Comparison of ENCODE assay signal across 13 mouse cellular contexts in genomic region chr2:60042699-60043098, GRCm38 (mm10).
DNase-seq lines count a peak whose midpoint lies in the region; ATAC-seq and TF ChIP-seq lines count a peak whose summit lies in the region.
"Had no signal": no experiment of that assay in that cellular context is flagged by ENCODE, and none has a peak within 500 bp of the region (broad histone marks: within the 10 kb centered on the region; RNA-seq: fewer than 3 reads in every experiment).

No protein-coding gene starts in this region.

- no peak overlapping the region for H3K4me3 ChIP-seq in hindbrain, embryonic 11.5 days (ENCODE audit: low read depth, low read length)
- H3K4me3 ChIP-seq in hindbrain, embryonic 10.5 days = no peak overlapping the region
- H3K4me3 ChIP-seq in kidney, embryonic 15.5 days (replicated peaks) = no peak overlapping the region
- H3K4me3 ChIP-seq in neural tube, embryonic 15.5 days (replicated peaks) = no peak overlapping the region
- H3K4me3 ChIP-seq in layer of hippocampus, adult 2 months = no peak overlapping the region
- H3K4me3 ChIP-seq in liver, embryonic 12.5 days = no peak overlapping the region
- H3K4me3 ChIP-seq: heart, embryonic 12.5 days had no signal

- 0 out of 2 replicates have a peak overlapping the region, but pooled peaks have one; percentile 24 for H3K27ac ChIP-seq in hindbrain, embryonic 11.5 days (ENCODE audit: low read depth, low read length)
- H3K27ac ChIP-seq in hindbrain, embryonic 10.5 days = no peak overlapping the region; the same call in 1 of the 2 replicates
- H3K27ac ChIP-seq in kidney, embryonic 15.5 days = no peak overlapping the region
- H3K27ac ChIP-seq in neural tube, embryonic 15.5 days (replicated peaks) = peak overlapping the region; percentile 45
- H3K27ac ChIP-seq in layer of hippocampus, adult 2 months = no peak overlapping the region
- no peak overlapping the region for H3K27ac ChIP-seq in liver, embryonic 12.5 days
- H3K27ac ChIP-seq: liver, embryonic 14.5 days had no signal

- no peak for TF ChIP-seq CTCF in layer of hippocampus, adult 2 months (conservative IDR thresholded peaks at IDR 0.05)

- no peak for ATAC-seq in hindbrain, embryonic 11.5 days (ENCODE audit: low FRiP score)
- ATAC-seq in kidney, embryonic 15.5 days (replicated peaks; ENCODE audit: low FRiP score) = 0 out of 2 replicates have a peak, but pooled peaks have one; percentile 43
- ATAC-seq in neural tube, embryonic 15.5 days (ENCODE audit: low FRiP score) = peak; percentile 76
- no peak for ATAC-seq in liver, embryonic 12.5 days
- ATAC-seq: forebrain, embryonic 14.5 days had no signal

- no peaks in the 10 kb centered on the region for H3K4me1 ChIP-seq in hindbrain, embryonic 11.5 days (replicated peaks; ENCODE audit: control insufficient read depth, insufficient read depth, low read length)
- peaks cover 14% of the 10 kb centered on the region for H3K4me1 ChIP-seq in hindbrain, embryonic 10.5 days (replicated peaks)
- 0 out of 2 replicates have a peak, but pooled peaks cover 3% of the 10 kb centered on the region for H3K4me1 ChIP-seq in kidney, embryonic 15.5 days
- H3K4me1 ChIP-seq in neural tube, embryonic 15.5 days = peaks cover 8% of the 10 kb centered on the region
- H3K4me1 ChIP-seq in liver, embryonic 12.5 days = peaks cover 20% of the 10 kb centered on the region

- no peak overlapping the region for H3K9ac ChIP-seq in hindbrain, embryonic 11.5 days (ENCODE audit: low read depth, low read length)
- no peak overlapping the region for H3K9ac ChIP-seq in kidney, embryonic 15.5 days
- H3K9ac ChIP-seq in neural tube, embryonic 15.5 days (replicated peaks) = no peak overlapping the region; the same call in 1 of the 2 replicates
- no peak overlapping the region for H3K9ac ChIP-seq in liver, embryonic 12.5 days
- H3K9ac ChIP-seq: heart, embryonic 12.5 days; liver, embryonic 14.5 days had no signal

- no peaks in the 10 kb centered on the region for H3K27me3 ChIP-seq in hindbrain, embryonic 11.5 days (ENCODE audit: control insufficient read depth, insufficient read depth, low read length)
- H3K27me3 ChIP-seq in hindbrain, embryonic 10.5 days (ENCODE audit: insufficient read depth, poor library complexity, severe bottlenecking) = no peaks in the 10 kb centered on the region
- H3K27me3 ChIP-seq in kidney, embryonic 15.5 days = no peaks in the 10 kb centered on the region
- H3K27me3 ChIP-seq in neural tube, embryonic 15.5 days (replicated peaks) = no peaks in the 10 kb centered on the region
- no peaks in the 10 kb centered on the region for H3K27me3 ChIP-seq in liver, embryonic 12.5 days (replicated peaks)
- H3K27me3 ChIP-seq: CH12.LX; heart, embryonic 12.5 days had no signal

- H3K9me3 ChIP-seq in hindbrain, embryonic 11.5 days (ENCODE audit: control insufficient read depth, low read length) = no peaks in the 10 kb centered on the region
- no peaks in the 10 kb centered on the region for H3K9me3 ChIP-seq in hindbrain, embryonic 10.5 days
- no peaks in the 10 kb centered on the region for H3K9me3 ChIP-seq in kidney, embryonic 15.5 days (replicated peaks)
- no peaks in the 10 kb centered on the region for H3K9me3 ChIP-seq in neural tube, embryonic 15.5 days (replicated peaks)
- no peaks in the 10 kb centered on the region for H3K9me3 ChIP-seq in liver, embryonic 12.5 days (replicated peaks)
- H3K9me3 ChIP-seq: heart, embryonic 12.5 days had no signal

- no peaks in the 10 kb centered on the region for H3K36me3 ChIP-seq in hindbrain, embryonic 11.5 days (ENCODE audit: control insufficient read depth, insufficient read depth, low read length)
- H3K36me3 ChIP-seq in hindbrain, embryonic 10.5 days = 0 out of 2 replicates have a peak, but pooled peaks cover 4% of the 10 kb centered on the region
- H3K36me3 ChIP-seq in kidney, embryonic 15.5 days = no peaks in the 10 kb centered on the region
- no peaks in the 10 kb centered on the region for H3K36me3 ChIP-seq in neural tube, embryonic 15.5 days
- no peaks in the 10 kb centered on the region for H3K36me3 ChIP-seq in liver, embryonic 12.5 days

- no peak for DNase-seq in hindbrain, embryonic 11.5 days (ENCODE audit: low spot score)
- no peak for DNase-seq in hindbrain, embryonic 10.5 days (ENCODE audit: low spot score)
- peak; percentile 21 to 32 for DNase-seq in cerebellum, postnatal 14 days
- DNase-seq in layer of hippocampus, adult 2 months (ENCODE audit: low spot score in 2 of 2) = no peak
- no peak for DNase-seq in heart, postnatal 4 days
- DNase-seq: right cerebral cortex, adult 18-20 months had no signal

- WGBS in hindbrain, embryonic 11.5 days = 73% methylated on average over 12 of the region's 12 CpGs
- WGBS in hindbrain, embryonic 10.5 days = 75% methylated on average over 12 of the region's 12 CpGs
- WGBS in kidney, embryonic 15.5 days = 60% methylated on average over 12 of the region's 12 CpGs
- WGBS in neural tube, embryonic 15.5 days = 46% methylated on average over 12 of the region's 12 CpGs
- WGBS in liver, embryonic 12.5 days (ENCODE audit: insufficient replicate concordance) = 82% methylated on average over 12 of the region's 12 CpGs

- H3K4me2 ChIP-seq in hindbrain, embryonic 11.5 days (replicated peaks; ENCODE audit: low read depth, low read length) = no peak overlapping the region
- H3K4me2 ChIP-seq in kidney, embryonic 15.5 days = no peak overlapping the region
- H3K4me2 ChIP-seq in neural tube, embryonic 15.5 days = peak overlapping the region; percentile 11; the same call in 1 of the 2 replicates
- no peak overlapping the region for H3K4me2 ChIP-seq in liver, embryonic 12.5 days
- H3K4me2 ChIP-seq: heart, embryonic 12.5 days had no signal

Comparison
In these comparisons a context has a peak if more than half of its experiments do, and no peak if none do; other contexts are left out.
1. H3K27ac ChIP-seq: peak in hindbrain, embryonic 11.5 days (single experiment) and neural tube, embryonic 15.5 days (single experiment); none in hindbrain, embryonic 10.5 days (single experiment), kidney, embryonic 15.5 days (single experiment), layer of hippocampus, adult 2 months (single experiment) and liver, embryonic 12.5 days (single experiment).
2. ATAC-seq: peak in kidney, embryonic 15.5 days (single experiment) and neural tube, embryonic 15.5 days (single experiment); none in hindbrain, embryonic 11.5 days (single experiment) and liver, embryonic 12.5 days (single experiment).
3. DNase-seq: peak in cerebellum, postnatal 14 days (2 of 2); none in hindbrain, embryonic 11.5 days (single experiment), hindbrain, embryonic 10.5 days (single experiment), layer of hippocampus, adult 2 months (0 of 2) and heart, postnatal 4 days (single experiment).